In the genomic region with DNA sequence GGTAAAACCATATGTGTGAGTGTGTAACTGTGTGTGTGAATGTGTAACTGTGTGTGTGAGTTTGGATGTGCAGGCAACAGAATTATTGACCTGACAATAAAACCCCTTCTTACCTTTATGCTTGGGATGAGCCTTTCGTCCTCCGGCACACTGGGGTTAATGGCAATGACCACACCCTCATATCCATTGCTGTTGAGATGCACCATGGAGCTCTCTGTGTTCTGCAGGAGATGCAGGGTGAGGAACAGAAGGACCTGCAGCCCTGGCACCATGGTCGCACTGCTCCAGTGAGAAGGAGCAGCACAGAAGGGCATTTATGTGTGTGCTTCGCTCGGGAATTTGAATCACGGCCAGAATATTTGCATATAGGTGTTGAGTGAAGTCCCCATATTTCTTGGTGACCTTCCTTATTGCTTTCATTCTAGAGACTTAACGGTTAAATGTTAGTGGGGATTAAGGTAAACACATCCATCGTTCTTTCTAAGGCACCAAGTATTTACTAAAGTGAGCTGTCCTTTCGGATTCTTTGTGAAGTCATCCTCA, we compare ENCODE assay signal across 10 mouse cellular contexts. TPM values are rescaled to one million over a fixed set of nuclear protein-coding genes. Genes with fewer than 3 reads are reported as not detected.
"Had no signal": no experiment of that assay in that cellular context is flagged by ENCODE, and none has a peak within 500 bp of the region (broad histone marks: within the 10 kb centered on the region; RNA-seq: fewer than 3 reads in every experiment).

A gene (minus strand): TSS at position 344 of the 543 bp plus-strand sequence.

RNA-seq across cellular contexts. Expression of the gene that starts here (rescaled TPM):
- polyA plus RNA-seq: lung, embryonic 14.5 days; midbrain, embryonic 10.5 days; midbrain, embryonic 12.5 days; midbrain, embryonic 14.5 days; midbrain, embryonic 16.5 days; myocyte; neural tube, embryonic 11.5 days; neural tube, embryonic 13.5 days; neural tube, embryonic 15.5 days; spleen, adult 2 months had no signal
